Mouse (Mus musculus) heart, adult 8-10 months (tissue): Measurements from ENCODE around the gene Myo5c. TPM values are rescaled to one million over a fixed set of nuclear protein-coding genes. Genes with fewer than 3 reads are reported as not detected.

ENCODE experiments used
- DNase-seq: peaks from one replicate; pipeline ENCODE4 v3.0.0; 2022; ENCODE audit warnings: low spot score
- total RNA-seq, 4 experiments: library from RNA; stranded (reverse); gene quantifications; 2 replicates each; pipeline ENCODE4 v1.2.4; 2022

The Myo5c gene
- total RNA-seq, 4 experiments from 2014 or later: 3.8 to 7.2 (median 5.3) TPM

- no peak for DNase-seq
Measured at GRCm38 (mm10) chr9:75322099-75322885, 90.5 kb downstream of the Myo5c start.

- DNase-seq: no peak
Measured at GRCm38 (mm10) chr9:75328047-75328446, 96.2 kb downstream of the Myo5c start.

GRCm38 (mm10) chr9:75330821-75331220, 99.0 kb downstream of the Myo5c start:
- no peak for DNase-seq

- no peak for DNase-seq
Measured at GRCm38 (mm10) chr9:75334440-75334839, 102.6 kb downstream of the Myo5c start.

GRCm38 (mm10) chr9:75338016-75338415, 106.2 kb downstream of the Myo5c start:
- DNase-seq: no peak

- no peak for DNase-seq
Measured at GRCm38 (mm10) chr9:75342433-75342832, 110.6 kb downstream of the Myo5c start.

- DNase-seq: no peak
Measured at GRCm38 (mm10) chr9:75347458-75347857, 115.6 kb downstream of the Myo5c start, which contains the start of gene Bcl2l10. TSS of gene Bcl2l10 (plus strand) at chr9:75347758.

GRCm38 (mm10) chr9:75348066-75348465, 116.2 kb downstream of the Myo5c start:
- DNase-seq: no peak

GRCm38 (mm10) chr9:75348641-75349040, 116.8 kb downstream of the Myo5c start:
- DNase-seq: no peak

GRCm38 (mm10) chr9:75353094-75353493, 121.3 kb downstream of the Myo5c start:
- DNase-seq: no peak

Other genes with a start within 250 kb of the Myo5c start
- gene Arpp19, start 194.4 kb upstream of the Myo5c start, total RNA-seq: 100 to 1,000 TPM; 151 to 245 (median 188) TPM
- 10 to 100 TPM in 1 of 4 experiments, 1 to 10 TPM in 3; 7.0 to 13.0 (median 8.6) TPM for gene Myo5a, start 161.0 kb upstream of the Myo5c start, total RNA-seq
- gene Gnb5, start 74.3 kb downstream of the Myo5c start, total RNA-seq: 10 to 100 TPM; 20.4 to 25.1 (median 23.8) TPM
- not detected for gene Bcl2l10, start 115.7 kb downstream of the Myo5c start, total RNA-seq
- gene Mapk6, start 178.0 kb downstream of the Myo5c start, total RNA-seq: 10 to 100 TPM; 21.8 to 25.3 (median 22.6) TPM
- 10 to 100 TPM in 3 of 4 experiments, 1 to 10 TPM in 1; 8.9 to 14.0 (median 12.8) TPM for gene Leo1, start 209.5 kb downstream of the Myo5c start, total RNA-seq